ENCODE assay signal across 17 mouse cellular contexts in genomic region chr4:105221256-105221840, GRCm38 (mm10).
DNase-seq lines count a peak whose midpoint lies in the region; ATAC-seq and TF ChIP-seq lines count a peak whose summit lies in the region.
"Had no signal": no experiment of that assay in that cellular context is flagged by ENCODE, and none has a peak within 500 bp of the region (broad histone marks: within the 10 kb centered on the region; RNA-seq: fewer than 3 reads in every experiment).

No protein-coding gene starts in this region.

- WGBS in intestine, embryonic 16.5 days = 73% methylated on average over 11 of the region's 11 CpGs
- 78% methylated on average over 11 of the region's 11 CpGs for WGBS in intestine, embryonic 15.5 days

- H3K27ac ChIP-seq in gastrocnemius, adult 2 months = peak overlapping the region; percentile 69
- H3K27ac ChIP-seq in intestine, embryonic 16.5 days (ENCODE audit: low read length) = no peak overlapping the region
- H3K27ac ChIP-seq in intestine, embryonic 15.5 days = no peak overlapping the region
- H3K27ac ChIP-seq in ES-E14 (ENCODE audit: insufficient read depth, low read depth, low read length, poor library complexity, severe bottlenecking) = no peak overlapping the region; the same call in 1 of the 2 replicates
- H3K27ac ChIP-seq: embryonic facial prominence, embryonic 15.5 days; heart, embryonic 10.5 days; hindbrain, embryonic 12.5 days; kidney, embryonic 15.5 days; limb, embryonic 13.5 days; liver, embryonic 15.5 days; macrophage had no signal

- H3K36me3 ChIP-seq in intestine, embryonic 16.5 days (ENCODE audit: control insufficient read depth, insufficient read depth, low read length) = no peaks in the 10 kb centered on the region; the same call in 1 of the 2 replicates
- H3K36me3 ChIP-seq in intestine, embryonic 15.5 days = peaks cover 3% of the 10 kb centered on the region; the same call in 1 of the 2 replicates
- peaks cover 16% of the 10 kb centered on the region for H3K36me3 ChIP-seq in ES-E14 (ENCODE audit: control insufficient read depth, insufficient read depth, low read length, poor library complexity, severe bottlenecking)

- no peak overlapping the region for H3K4me2 ChIP-seq in intestine, embryonic 16.5 days (ENCODE audit: low read depth, low read length)
- H3K4me2 ChIP-seq in intestine, embryonic 15.5 days (replicated peaks) = no peak overlapping the region
- H3K4me2 ChIP-seq: embryonic facial prominence, embryonic 15.5 days; hindbrain, embryonic 12.5 days; kidney, embryonic 15.5 days; limb, embryonic 13.5 days; liver, embryonic 15.5 days had no signal

- no peaks in the 10 kb centered on the region for H3K9me3 ChIP-seq in intestine, embryonic 16.5 days (ENCODE audit: control insufficient read depth, low read length)
- H3K9me3 ChIP-seq in intestine, embryonic 15.5 days = no peaks in the 10 kb centered on the region
- H3K9me3 ChIP-seq in ES-E14 (ENCODE audit: control insufficient read depth, insufficient read depth, low read depth, low read length) = no peaks in the 10 kb centered on the region
- H3K9me3 ChIP-seq: embryonic facial prominence, embryonic 15.5 days; heart, embryonic 10.5 days; hindbrain, embryonic 12.5 days; kidney, embryonic 15.5 days; limb, embryonic 13.5 days; liver, embryonic 15.5 days had no signal

- H3K27me3 ChIP-seq in intestine, embryonic 16.5 days (replicated peaks; ENCODE audit: control insufficient read depth, insufficient read depth, low read length) = no peaks in the 10 kb centered on the region
- no peaks in the 10 kb centered on the region for H3K27me3 ChIP-seq in intestine, embryonic 15.5 days (replicated peaks)
- H3K27me3 ChIP-seq: embryonic facial prominence, embryonic 15.5 days; hindbrain, embryonic 12.5 days; kidney, embryonic 15.5 days; limb, embryonic 13.5 days; liver, embryonic 15.5 days had no signal

- peaks cover 14% of the 10 kb centered on the region for H3K4me1 ChIP-seq in intestine, embryonic 16.5 days (ENCODE audit: control insufficient read depth, insufficient read depth, low read length)
- peaks cover 14% of the 10 kb centered on the region for H3K4me1 ChIP-seq in intestine, embryonic 15.5 days (replicated peaks)
- peaks cover 9 to 41% of the 10 kb centered on the region in 2 experiments for H3K4me1 ChIP-seq in ES-E14 (ENCODE audit: control insufficient read depth in 2 of 2, insufficient read depth in 2 of 2, low read length in 2 of 2, poor library complexity in 1 of 2)
- H3K4me1 ChIP-seq: limb, embryonic 13.5 days had no signal

- H3K9ac ChIP-seq in intestine, embryonic 16.5 days (ENCODE audit: low read depth, low read length) = peak overlapping the region; percentile 22; the same call in 1 of the 2 replicates
- H3K9ac ChIP-seq in intestine, embryonic 15.5 days = no peak overlapping the region
- H3K9ac ChIP-seq in ES-E14 (ENCODE audit: insufficient read depth, low read depth, low read length, poor library complexity, severe bottlenecking) = peak overlapping the region; percentile 6; the same call in 1 of the 2 replicates
- H3K9ac ChIP-seq: embryonic facial prominence, embryonic 15.5 days; hindbrain, embryonic 12.5 days; kidney, embryonic 15.5 days; limb, embryonic 13.5 days; liver, embryonic 15.5 days had no signal

- no peak overlapping the region for H3K4me3 ChIP-seq in gastrocnemius, adult 2 months
- no peak overlapping the region for H3K4me3 ChIP-seq in intestine, embryonic 16.5 days (ENCODE audit: low read length)
- no peak overlapping the region for H3K4me3 ChIP-seq in intestine, embryonic 15.5 days (replicated peaks)
- H3K4me3 ChIP-seq in ES-E14 (ENCODE audit: insufficient read depth in 1 of 2, low read depth in 1 of 2, low read length in 2 of 2, poor library complexity in 1 of 2, severe bottlenecking in 1 of 2) = no peak overlapping the region
- H3K4me3 ChIP-seq: embryonic facial prominence, embryonic 15.5 days; heart, embryonic 10.5 days; hindbrain, embryonic 12.5 days; kidney, embryonic 15.5 days; limb, embryonic 13.5 days; liver, embryonic 15.5 days had no signal

- no peak for TF ChIP-seq CTCF in gastrocnemius, adult 2 months (IDR thresholded peaks at IDR 0.05)

- in situ Hi-C loops in ES-E14 (cut with MboI; ENCODE audit: low sequenced_read_pairs in 2 of 2, unreplicated experiment in 2 of 2) = no loop called here

- intact Hi-C loops in gastrocnemius, adult 2 months (cut with DNase I) = loop anchor here (10.0 kb wide), 2 partner anchors 57 to 93 kb away; no protein-coding TSS in a partner anchor

- ATAC-seq in intestine, embryonic 16.5 days = no peak
- no peak for ATAC-seq in intestine, embryonic 15.5 days
- ATAC-seq: lung, postnatal 0 days had no signal

- no peak for DNase-seq in gastrocnemius, adult 2 months
- no peak for DNase-seq in gastrocnemius, adult 18-20 months (ENCODE audit: low spot score)
- DNase-seq in ES-E14 (ENCODE audit: low read depth, low spot score) = no peak
- DNase-seq in adrenal gland, postnatal 36 days = peak; percentile 61 to 62
- DNase-seq in spleen, adult 18-20 months = no peak
- DNase-seq: cerebellum, adult 11 months; cerebellum, adult 9-11 months had no signal

TF ChIP-seq in ES-E14, 5 proteins besides CTCF, POLR2A, EP300 and RAD21:
- TF ChIP-seq ZNF384 (IDR thresholded peaks at IDR 0.05; ENCODE audit: low read depth, low read length) = no peak
- TF ChIP-seq HCFC1 (IDR thresholded peaks at IDR 0.05; ENCODE audit: borderline replicate concordance, insufficient read depth, low read length) = no peak
- TF ChIP-seq CHD2 (IDR thresholded peaks at IDR 0.05; ENCODE audit: low read depth, low read length) = no peak
- TF ChIP-seq ZC3H11A (IDR thresholded peaks at IDR 0.05; ENCODE audit: borderline replicate concordance, low read depth, low read length) = no peak
- TF ChIP-seq MAFK (IDR thresholded peaks at IDR 0.05; ENCODE audit: insufficient read depth, low read depth, low read length) = no peak

Comparison
In these comparisons a context has a peak if more than half of its experiments do, and no peak if none do; other contexts are left out.
1. DNase-seq: peak in adrenal gland, postnatal 36 days (2 of 2); none in gastrocnemius, adult 2 months (single experiment), gastrocnemius, adult 18-20 months (single experiment), ES-E14 (single experiment) and spleen, adult 18-20 months (0 of 2).